Mouse (Mus musculus) midbrain, embryonic 14.5 days (tissue): ENCODE measurements around the gene Gja6. TPM values are rescaled to one million over a fixed set of nuclear protein-coding genes. Genes with fewer than 3 reads are reported as not detected.

Experiments used
- ATAC-seq: fragments of 200-750 bp; cut with Nextera tagmentation; 2 replicates; pipeline ENCODE4 v1.8.0; 2017; ENCODE audit warnings: moderate number of reproducible peaks, moderate library complexity; ENCODE audit not compliant: low FRiP score, low TSS enrichment
- DNase-seq: peaks from one replicate; pipeline ENCODE4 v3.0.0-alpha.2; 2015
- H3K27ac ChIP-seq: fragments of 300-500 bp; sonication (generic); replicated peaks from 2 replicates; pipeline ENCODE4 v1.5.1; 2014; ENCODE audit warnings: mild to moderate bottlenecking, low read depth, low read length, moderate library complexity
- H3K27me3 ChIP-seq: fragments of 300-500 bp; sonication (generic); 2 replicates; pipeline ENCODE4 v1.6.1; 2014; ENCODE audit warnings: low read length, control low read depth, mixed read lengths; ENCODE audit not compliant: control insufficient read depth, insufficient read depth
- H3K36me3 ChIP-seq: fragments of 300-500 bp; sonication (generic); 2 replicates; pipeline ENCODE4 v1.6.1; 2014; ENCODE audit warnings: low read length, control low read depth; ENCODE audit not compliant: control insufficient read depth, insufficient read depth
- H3K4me1 ChIP-seq: fragments of 300-500 bp; sonication (generic); 2 replicates; pipeline ENCODE4 v1.6.1; 2014; ENCODE audit warnings: mild to moderate bottlenecking, antibody characterized with exemption, low read length, control low read depth; ENCODE audit not compliant: control insufficient read depth, insufficient read depth
- H3K4me2 ChIP-seq: fragments of 300-500 bp; sonication (generic); 2 replicates; pipeline ENCODE4 v1.6.1; 2014; ENCODE audit warnings: mild to moderate bottlenecking, low read length, moderate library complexity
- H3K4me3 ChIP-seq: fragments of 300-500 bp; sonication (generic); replicated peaks from 2 replicates; pipeline ENCODE4 v1.5.1; 2014; ENCODE audit warnings: low read depth, low read length
- H3K9ac ChIP-seq: fragments of 300-500 bp; sonication (generic); replicated peaks from 2 replicates; pipeline ENCODE4 v1.6.1; 2014; ENCODE audit warnings: mild to moderate bottlenecking, low read length, moderate library complexity
- H3K9me3 ChIP-seq: fragments of 300-500 bp; sonication (generic); 2 replicates; pipeline ENCODE4 v1.6.1; 2016; ENCODE audit warnings: low read length, control low read depth, mixed read lengths; ENCODE audit not compliant: control insufficient read depth
- WGBS: fragments of 180-500 bp; shearing (Covaris S2); extraction: QIAGEN DNeasy Blood & Tissue Kit; methylation state at CpG from one replicate; pipeline ENCODE4 v1.1.7; 2014; 5-methylcytosine and 5-hydroxymethylcytosine counted together
- polyA plus RNA-seq: library from polyadenylated mRNA; unstranded; fragments of >200 nt; fragmentation: Nextera tagmentation; extraction: Ambion mirVana; gene quantifications from 2 replicates; pipeline ENCODE4 v1.2.1, GENCODE M21; 2014

Gja6 gene
- not detected in 2 replicates for polyA plus RNA-seq

- Histone ChIP-seq H3K4me2 (no peak within 1 kb of the TSS), H3K9ac (no peak within 1 kb of the TSS), H3K4me3 (no peak within 1 kb of the TSS), H3K4me1 (no peaks in the 10 kb centered on the region), H3K27me3 (no peaks in the 10 kb centered on the region), H3K9me3 (no peaks in the 10 kb centered on the region), H3K36me3 (no peaks in the 10 kb centered on the region), H3K27ac (no peak within 1 kb of the TSS)
- 77% methylated on average over 4 of the region's 4 CpGs for WGBS
- DNase-seq: no peak
- no peak for ATAC-seq
Observed at GRCm38 (mm10) chrX:160906952-160907351, at the start of gene Gja6. Gene Gja6, minus strand, starts transcription at chrX:160907052.

GRCm38 (mm10) chrX:160949583-160949982 lies 42.7 kb upstream of the Gja6 start:
- no peak overlapping the region for H3K4me2 ChIP-seq
- H3K9ac ChIP-seq: no peak overlapping the region
- 87% methylated on average over 2 of the region's 2 CpGs for WGBS
- no peak overlapping the region for H3K4me3 ChIP-seq
- no peaks in the 10 kb centered on the region for H3K36me3 ChIP-seq
- no peak for DNase-seq
- ATAC-seq: no peak
- H3K4me1 ChIP-seq: no peaks in the 10 kb centered on the region
- no peaks in the 10 kb centered on the region for H3K9me3 ChIP-seq
- no peaks in the 10 kb centered on the region for H3K27me3 ChIP-seq
- no peak overlapping the region for H3K27ac ChIP-seq

- ATAC-seq: no peak
- H3K36me3 ChIP-seq: no peaks in the 10 kb centered on the region
- WGBS: 83% methylated on average over 4 of the region's 4 CpGs
Observed at GRCm38 (mm10) chrX:160944722-160945121, 37.9 kb upstream of the Gja6 start.

GRCm38 (mm10) chrX:160935541-160935940 lies 28.7 kb upstream of the Gja6 start:
- H3K27me3 ChIP-seq: no peaks in the 10 kb centered on the region
- DNase-seq (no peak), ATAC-seq (no peak)
- no peak overlapping the region for H3K4me3 ChIP-seq
- 52% methylated on average over 1 of the region's 1 CpGs for whole genome bisulfite sequencing
- no peak overlapping the region for H3K4me2 ChIP-seq
- H3K9me3 ChIP-seq: no peaks in the 10 kb centered on the region
- no peak overlapping the region for H3K9ac ChIP-seq
- H3K4me1 ChIP-seq: no peaks in the 10 kb centered on the region
- H3K36me3 ChIP-seq: no peaks in the 10 kb centered on the region
- H3K27ac ChIP-seq: no peak overlapping the region

More at GRCm38 (mm10) chrX:160944722-160945121, 37.9 kb upstream of the Gja6 start:
- no peak for DNase-seq
- no peak overlapping the region for H3K4me2 ChIP-seq
- H3K9me3 ChIP-seq: no peaks in the 10 kb centered on the region
- H3K4me1 ChIP-seq: no peaks in the 10 kb centered on the region
- no peaks in the 10 kb centered on the region for H3K27me3 ChIP-seq
- H3K27ac ChIP-seq: no peak overlapping the region
- no peak overlapping the region for H3K4me3 ChIP-seq
- H3K9ac ChIP-seq: no peak overlapping the region

GRCm38 (mm10) chrX:160930656-160931055 lies 23.8 kb upstream of the Gja6 start:
- Histone ChIP-seq H3K4me3 (no peak overlapping the region), H3K4me2 (no peak overlapping the region), H3K9ac (no peak overlapping the region), H3K4me1 (no peaks in the 10 kb centered on the region), H3K36me3 (no peaks in the 10 kb centered on the region), H3K27ac (no peak overlapping the region), H3K9me3 (no peaks in the 10 kb centered on the region), H3K27me3 (no peaks in the 10 kb centered on the region)
- DNase-seq (no peak), ATAC-seq (no peak)

- no peaks in the 10 kb centered on the region for H3K27me3 ChIP-seq
- no peaks in the 10 kb centered on the region for H3K9me3 ChIP-seq
- no peaks in the 10 kb centered on the region for H3K36me3 ChIP-seq
- DNase-seq (no peak), ATAC-seq (no peak)
- no peak overlapping the region for H3K4me2 ChIP-seq
- no peak overlapping the region for H3K27ac ChIP-seq
- 93% methylated on average over 1 of the region's 1 CpGs for WGBS
- H3K9ac ChIP-seq: no peak overlapping the region
- no peaks in the 10 kb centered on the region for H3K4me1 ChIP-seq
- no peak overlapping the region for H3K4me3 ChIP-seq
Observed at GRCm38 (mm10) chrX:160928870-160929269, 22.0 kb upstream of the Gja6 start.

- no peaks in the 10 kb centered on the region for H3K27me3 ChIP-seq
- DNase-seq (no peak), ATAC-seq (no peak)
- no peak overlapping the region for H3K4me3 ChIP-seq
- no peaks in the 10 kb centered on the region for H3K9me3 ChIP-seq
- no peaks in the 10 kb centered on the region for H3K36me3 ChIP-seq
- no peaks in the 10 kb centered on the region for H3K4me1 ChIP-seq
- H3K4me2 ChIP-seq: no peak overlapping the region
- WGBS: 84% methylated on average over 3 of the region's 3 CpGs
- no peak overlapping the region for H3K9ac ChIP-seq
- H3K27ac ChIP-seq: no peak overlapping the region
Observed at GRCm38 (mm10) chrX:160919022-160919637, 12.3 kb upstream of the Gja6 start.

GRCm38 (mm10) chrX:160906477-160906876 lies 375 bp downstream of the Gja6 start:
- Histone ChIP-seq H3K4me1 (no peaks in the 10 kb centered on the region), H3K4me2 (no peak overlapping the region), H3K9ac (no peak overlapping the region), H3K36me3 (no peaks in the 10 kb centered on the region), H3K27me3 (no peaks in the 10 kb centered on the region), H3K27ac (no peak overlapping the region), H3K4me3 (no peak overlapping the region), H3K9me3 (no peaks in the 10 kb centered on the region)
- ATAC-seq (no peak), DNase-seq (no peak)
- WGBS: 91% methylated on average over 4 of the region's 4 CpGs

GRCm38 (mm10) chrX:160905913-160906312 lies 939 bp downstream of the Gja6 start:
- ATAC-seq (no peak), DNase-seq (no peak)
- 90% methylated on average over 4 of the region's 4 CpGs for WGBS
- Histone ChIP-seq H3K27ac (no peak overlapping the region), H3K9ac (no peak overlapping the region), H3K4me1 (no peaks in the 10 kb centered on the region), H3K27me3 (no peaks in the 10 kb centered on the region), H3K4me2 (no peak overlapping the region), H3K4me3 (no peak overlapping the region), H3K36me3 (no peaks in the 10 kb centered on the region), H3K9me3 (no peaks in the 10 kb centered on the region)
